Mouse (Mus musculus) spleen, adult 2 months (tissue): Measurements from ENCODE around the gene Spag4. TPM values are rescaled to one million over a fixed set of nuclear protein-coding genes. Genes with fewer than 3 reads are reported as not detected.

Source experiments
- DNase-seq, 2 experiments: peaks; one replicate each; pipeline versions ENCODE4 v3.0.0 to v3.0.0-alpha.2; 2012 to 2021; ENCODE audit warnings: low spot score in 2 of 2, low read depth in 1 of 2
- H3K27ac ChIP-seq: fragments of 200-500 bp; 2 replicates; pipeline ENCODE4 v1.5.1; 2012; ENCODE audit warnings: low read length, inconsistent platforms; ENCODE audit not compliant: insufficient read depth
- H3K27me3 ChIP-seq: fragments of 200-500 bp; 2 replicates; pipeline ENCODE4 v1.6.1; 2012; ENCODE audit warnings: mild to moderate bottlenecking, moderate library complexity, low read length, inconsistent platforms; ENCODE audit not compliant: control insufficient read depth, insufficient read depth
- H3K36me3 ChIP-seq: fragments of 200-500 bp; 2 replicates; pipeline ENCODE4 v1.6.1; 2012; ENCODE audit warnings: mild to moderate bottlenecking, low read length, inconsistent platforms; ENCODE audit not compliant: control insufficient read depth, insufficient read depth
- H3K4me1 ChIP-seq: fragments of 200-500 bp; 2 replicates; pipeline ENCODE4 v1.6.1; 2011; ENCODE audit warnings: inconsistent platforms; ENCODE audit not compliant: control insufficient read depth, insufficient read depth, insufficient read length
- H3K4me3 ChIP-seq: fragments of 200-500 bp; 2 replicates; pipeline ENCODE4 v1.5.1; 2011; ENCODE audit warnings: mild to moderate bottlenecking, inconsistent platforms; ENCODE audit not compliant: insufficient read depth, insufficient read length; ENCODE audit errors: extremely low read depth
- CTCF ChIP-seq: fragments of 200-500 bp; IDR thresholded peaks from 2 replicates; pipeline ENCODE4 v1.5.1; 2011; ENCODE audit warnings: mild to moderate bottlenecking, inconsistent platforms; ENCODE audit not compliant: insufficient read depth, insufficient read length, insufficient replicate concordance; ENCODE audit errors: extremely low read depth
- POLR2A ChIP-seq: fragments of 200-500 bp; IDR thresholded peaks from 2 replicates; pipeline ENCODE4 v1.6.1; 2011; ENCODE audit warnings: low read depth, low read length, inconsistent platforms
- WGBS: fragments of 180-500 bp; shearing (Covaris S2); methylation state at CpG from one replicate; pipeline ENCODE4 v1.1.7; 2018; 5-methylcytosine and 5-hydroxymethylcytosine counted together
- polyA plus RNA-seq: library from polyadenylated mRNA; depleted of rRNA; stranded (reverse); fragments of >200 nt; gene quantifications from 2 replicates; pipeline ENCODE4 v1.2.3, GENCODE M21; 2012

Spag4 gene
- polyA plus RNA-seq, 1 experiment: 0.74 TPM

DNA sequence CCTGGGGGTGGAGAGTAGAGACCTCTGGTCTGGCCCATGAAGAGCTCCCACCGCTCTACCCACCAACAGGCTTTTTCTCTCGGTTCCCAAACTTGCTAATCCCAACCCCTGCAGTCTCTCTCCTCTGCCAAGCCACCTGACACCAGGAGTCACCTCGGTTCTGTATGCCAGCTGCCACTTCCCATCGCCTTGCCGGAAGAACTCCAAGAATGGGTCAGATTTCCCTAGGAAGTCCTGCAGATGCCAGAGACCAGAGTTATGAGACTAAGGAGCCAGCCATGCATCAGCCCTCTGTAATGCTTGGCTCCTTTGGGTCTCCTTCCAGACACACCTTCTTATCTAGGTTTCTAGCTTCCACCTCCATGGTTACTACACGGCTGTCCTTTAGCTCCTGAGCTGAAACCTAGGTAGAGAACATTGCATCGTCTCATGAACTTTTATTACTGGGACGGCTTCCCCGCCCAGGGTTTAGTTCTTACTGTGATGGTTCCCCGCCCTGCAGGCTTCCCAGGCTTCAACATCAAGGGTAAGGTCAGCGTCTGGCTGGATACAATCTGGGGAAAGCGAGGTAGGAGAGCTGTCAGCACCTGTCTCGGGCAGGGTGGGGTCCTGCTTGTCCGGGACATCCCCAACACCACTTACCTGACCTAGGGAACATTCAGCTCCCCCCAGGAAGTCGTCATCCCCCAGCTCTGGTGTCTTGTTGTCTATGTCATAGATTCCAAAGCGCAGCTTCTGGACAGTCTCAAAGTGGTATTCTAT is 13.6 kb downstream of the Spag4 start:
- TF ChIP-seq CTCF (no peak), POLR2A (no peak)
- no peaks in the 10 kb centered on the region for H3K4me1 ChIP-seq
- H3K36me3 ChIP-seq: peaks cover 25% of the 10 kb centered on the region
- DNase-seq: no peak
- H3K27ac ChIP-seq: no peak overlapping the region
- H3K4me3 ChIP-seq: no peak overlapping the region
- WGBS: 93% methylated on average over 16 of the region's 16 CpGs
- no peaks in the 10 kb centered on the region for H3K27me3 ChIP-seq

DNA sequence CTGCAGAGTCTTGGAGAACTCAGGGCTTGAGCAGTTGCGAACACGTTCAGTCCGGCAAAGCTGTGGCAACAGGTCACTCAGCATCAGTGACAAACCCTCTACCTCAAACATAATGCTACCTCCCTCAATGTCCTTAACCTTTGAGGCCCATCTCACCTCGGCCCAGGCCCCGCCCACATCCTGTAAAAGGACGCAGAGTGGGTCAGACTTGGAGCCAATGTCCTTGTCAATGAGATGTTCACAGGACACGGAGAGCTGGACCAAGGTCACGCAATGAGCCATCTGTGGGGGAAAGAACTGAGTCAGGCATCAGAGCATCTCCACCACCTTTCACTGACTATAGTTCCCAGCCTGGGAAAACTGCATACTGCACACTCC is 14.2 kb downstream of the Spag4 start:
- TF ChIP-seq CTCF (no peak), POLR2A (no peak)
- Histone ChIP-seq H3K4me3 (no peak overlapping the region), H3K27ac (no peak overlapping the region), H3K36me3 (peaks cover 21% of the 10 kb centered on the region), H3K27me3 (no peaks in the 10 kb centered on the region), H3K4me1 (no peaks in the 10 kb centered on the region)
- WGBS: 90% methylated on average over 8 of the region's 8 CpGs
- no peak for DNase-seq

- H3K27ac ChIP-seq: no peak overlapping the region
- 64% methylated on average over 4 of the region's 4 CpGs for WGBS
- no peak overlapping the region for H3K4me3 ChIP-seq
- no peak for DNase-seq
- no peak for TF ChIP-seq CTCF
- no peak for TF ChIP-seq POLR2A
- no peaks in the 10 kb centered on the region for H3K4me1 ChIP-seq
- no peaks in the 10 kb centered on the region for H3K27me3 ChIP-seq
- peaks cover 18% of the 10 kb centered on the region for H3K36me3 ChIP-seq
Observed at GRCm38 (mm10) chr2:156079674-156080073, 14.7 kb downstream of the Spag4 start.

- DNase-seq: no peak
- H3K4me1 ChIP-seq: no peaks in the 10 kb centered on the region
- H3K36me3 ChIP-seq: peaks cover 18% of the 10 kb centered on the region
- H3K27ac ChIP-seq: no peak overlapping the region
- H3K27me3 ChIP-seq: no peaks in the 10 kb centered on the region
- H3K4me3 ChIP-seq: no peak overlapping the region
- WGBS: 96% methylated on average over 7 of the region's 7 CpGs
- no peak for TF ChIP-seq POLR2A
- TF ChIP-seq CTCF: no peak
Observed at GRCm38 (mm10) chr2:156080391-156080790, 15.4 kb downstream of the Spag4 start.

DNA sequence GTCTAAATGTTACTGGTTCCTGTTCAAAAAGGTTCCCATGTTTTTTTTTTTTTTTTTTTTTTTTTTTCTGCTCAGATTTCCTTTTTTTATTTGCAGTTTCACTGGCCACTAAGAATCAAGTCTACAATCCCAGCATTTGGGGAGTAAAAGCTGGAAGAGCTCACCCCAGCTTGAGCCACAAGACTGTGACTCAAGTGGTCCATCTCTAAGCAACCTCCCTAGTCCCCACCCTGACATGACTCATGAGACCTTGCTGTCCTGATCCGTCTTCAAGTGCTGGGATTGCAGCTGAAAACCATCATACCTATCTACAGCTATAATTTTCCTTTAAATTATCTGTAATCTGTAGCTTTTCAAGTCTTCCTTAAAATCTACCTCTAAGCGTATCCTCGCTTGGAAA is 19.6 kb downstream of the Spag4 start:
- no peak for DNase-seq
- WGBS: 88% methylated on average over 3 of the region's 3 CpGs
- no peaks in the 10 kb centered on the region for H3K27me3 ChIP-seq
- H3K4me3 ChIP-seq: no peak overlapping the region
- no peaks in the 10 kb centered on the region for H3K4me1 ChIP-seq
- no peak for TF ChIP-seq POLR2A
- TF ChIP-seq CTCF: no peak
- no peak overlapping the region for H3K27ac ChIP-seq
- no peaks in the 10 kb centered on the region for H3K36me3 ChIP-seq

GRCm38 (mm10) chr2:156087391-156088110 is 22.6 kb downstream of the Spag4 start:
- H3K27ac ChIP-seq: no peak overlapping the region
- DNase-seq: no peak
- H3K27me3 ChIP-seq: no peaks in the 10 kb centered on the region
- 85% methylated on average over 7 of the region's 7 CpGs for WGBS
- no peaks in the 10 kb centered on the region for H3K4me1 ChIP-seq
- no peak overlapping the region for H3K4me3 ChIP-seq
- TF ChIP-seq CTCF (no peak), POLR2A (no peak)
- H3K36me3 ChIP-seq: no peaks in the 10 kb centered on the region; the same call in 1 of the 2 replicates

DNA sequence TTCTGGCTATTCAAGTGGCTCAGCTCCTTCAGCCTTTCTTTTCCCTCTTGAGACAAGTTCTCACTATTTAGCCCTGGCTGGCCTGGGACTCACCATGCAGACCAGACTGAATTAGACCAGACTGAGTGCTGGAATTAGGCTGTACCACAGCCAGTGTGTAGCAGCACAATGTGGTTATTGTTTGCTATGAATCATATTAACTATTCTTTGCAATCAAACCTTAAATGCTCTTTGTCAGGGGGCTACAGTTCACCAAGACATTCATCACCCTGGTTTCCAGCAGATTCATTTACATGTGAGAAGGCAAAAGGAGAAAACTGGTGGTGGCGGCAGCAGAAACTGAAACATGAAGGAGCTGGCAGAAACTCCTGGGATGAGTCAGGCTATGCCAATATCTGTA is 24.8 kb downstream of the Spag4 start:
- Histone ChIP-seq H3K27ac (no peak overlapping the region), H3K27me3 (no peaks in the 10 kb centered on the region), H3K4me3 (no peak overlapping the region), H3K4me1 (no peaks in the 10 kb centered on the region), H3K36me3 (no peaks in the 10 kb centered on the region; the same call in 1 of the 2 replicates)
- no peak for DNase-seq
- 95% methylated on average over 1 of the region's 1 CpGs for WGBS
- TF ChIP-seq POLR2A (no peak), CTCF (no peak)
